In the genomic region with DNA sequence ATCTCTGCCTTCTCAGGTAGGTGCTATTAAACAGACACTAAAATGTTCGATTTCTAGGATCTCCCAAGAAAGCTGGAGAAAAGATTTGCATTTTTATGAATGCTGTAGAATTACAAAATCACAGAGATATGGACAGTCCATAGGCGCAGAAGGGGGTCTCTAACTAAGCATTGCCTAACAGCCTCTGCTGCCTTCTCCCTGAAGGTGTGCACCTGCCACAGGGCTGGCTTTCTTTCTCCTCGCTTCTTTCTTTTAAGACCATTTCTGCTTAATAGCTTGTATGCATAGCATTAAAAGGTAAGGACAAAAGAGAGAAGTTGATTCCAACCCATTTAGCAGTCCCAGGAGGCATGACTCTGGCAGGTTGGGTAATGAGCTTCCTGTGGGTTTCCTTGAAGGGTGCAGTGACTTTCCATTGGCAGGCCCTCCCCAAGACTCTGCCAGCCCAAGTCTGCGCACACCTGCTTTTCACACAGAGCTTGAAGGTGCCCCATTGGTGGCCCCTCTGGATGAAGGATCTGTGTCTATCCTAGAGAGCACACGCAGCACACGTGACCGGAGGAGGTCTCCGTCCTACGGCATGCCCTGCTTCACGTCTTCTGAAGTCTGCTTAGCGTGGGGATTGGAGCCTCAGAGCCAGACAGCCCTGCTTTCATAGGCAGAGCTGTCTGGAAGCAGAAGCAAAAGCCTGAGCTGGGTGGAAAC, we compare ENCODE assay signal across 11 mouse cellular contexts.
DNase-seq lines count a peak whose midpoint lies in the region; ATAC-seq and TF ChIP-seq lines count a peak whose summit lies in the region.
"Had no signal": no experiment of that assay in that cellular context is flagged by ENCODE, and none has a peak within 500 bp of the region (broad histone marks: within the 10 kb centered on the region; RNA-seq: fewer than 3 reads in every experiment).

No protein-coding gene starts in this region.

- peak; percentile 31 for DNase-seq in adrenal gland, postnatal 14 days
- DNase-seq in adrenal gland, adult (ENCODE audit: inconsistent age in 2 of 2, low spot score in 1 of 2), result no peak
- no peak for DNase-seq in midbrain, embryonic 10.5 days (ENCODE audit: low spot score)
- no peak for DNase-seq in hindbrain, postnatal 0 days (ENCODE audit: low spot score)
- DNase-seq in thymus, postnatal 0 days (ENCODE audit: low spot score), result peak; percentile 68
- no peak for DNase-seq in lung, adult 2 months
- DNase-seq in kidney, postnatal 14 days, result no peak
- DNase-seq: heart, postnatal 4 days had no signal

- TF ChIP-seq CTCF in hindbrain, postnatal 0 days (IDR thresholded peaks at IDR 0.05; ENCODE audit: low read depth), result no peak
- no peak for TF ChIP-seq CTCF in lung, adult 2 months (IDR thresholded peaks at IDR 0.05; ENCODE audit: insufficient read depth, low read length)

- H3K27ac ChIP-seq in midbrain, embryonic 12.5 days (replicated peaks), result 0 out of 2 replicates have a peak overlapping the region, but pooled peaks have one; percentile 5
- no peak overlapping the region for H3K27ac ChIP-seq in midbrain, embryonic 10.5 days (replicated peaks)
- peak overlapping the region; percentile 46; the same call in 1 of the 2 replicates for H3K27ac ChIP-seq in hindbrain, postnatal 0 days
- H3K27ac ChIP-seq: liver, embryonic 15.5 days; neural tube, embryonic 12.5 days had no signal

- H3K27me3 ChIP-seq in midbrain, embryonic 12.5 days, result no peaks in the 10 kb centered on the region
- no peaks in the 10 kb centered on the region for H3K27me3 ChIP-seq in midbrain, embryonic 10.5 days (ENCODE audit: low read depth, poor library complexity, severe bottlenecking)
- no peaks in the 10 kb centered on the region for H3K27me3 ChIP-seq in hindbrain, postnatal 0 days (ENCODE audit: insufficient read depth, low read length)
- H3K27me3 ChIP-seq: neural tube, embryonic 12.5 days had no signal

- H3K36me3 ChIP-seq in midbrain, embryonic 12.5 days, result no peaks in the 10 kb centered on the region
- no peaks in the 10 kb centered on the region for H3K36me3 ChIP-seq in midbrain, embryonic 10.5 days
- no peaks in the 10 kb centered on the region for H3K36me3 ChIP-seq in hindbrain, postnatal 0 days (ENCODE audit: insufficient read depth, low read length)
- H3K36me3 ChIP-seq: liver, embryonic 15.5 days; neural tube, embryonic 12.5 days had no signal

- ATAC-seq in midbrain, embryonic 12.5 days (ENCODE audit: low FRiP score, low read depth), result no peak
- peak; percentile 60; the same call in 1 of the 2 replicates for ATAC-seq in hindbrain, postnatal 0 days

- H3K9ac ChIP-seq in midbrain, embryonic 12.5 days (replicated peaks), result no peak overlapping the region
- no peak overlapping the region for H3K9ac ChIP-seq in hindbrain, postnatal 0 days (replicated peaks; ENCODE audit: low read length)
- H3K9ac ChIP-seq: liver, embryonic 15.5 days; neural tube, embryonic 12.5 days had no signal

- no peaks in the 10 kb centered on the region for H3K9me3 ChIP-seq in midbrain, embryonic 12.5 days
- H3K9me3 ChIP-seq in midbrain, embryonic 10.5 days (replicated peaks), result no peaks in the 10 kb centered on the region
- no peaks in the 10 kb centered on the region for H3K9me3 ChIP-seq in hindbrain, postnatal 0 days (ENCODE audit: low read length)
- H3K9me3 ChIP-seq: liver, embryonic 15.5 days; neural tube, embryonic 12.5 days had no signal

- WGBS in midbrain, embryonic 12.5 days, result 84% methylated on average over 11 of the region's 11 CpGs
- 87% methylated on average over 11 of the region's 11 CpGs for WGBS in midbrain, embryonic 10.5 days
- 61% methylated on average over 11 of the region's 11 CpGs for WGBS in hindbrain, postnatal 0 days
- 80% methylated on average over 11 of the region's 11 CpGs for WGBS in lung, adult 2 months

- H3K4me1 ChIP-seq in midbrain, embryonic 12.5 days, result peaks cover 9% of the 10 kb centered on the region
- H3K4me1 ChIP-seq in midbrain, embryonic 10.5 days, result peaks cover 2% of the 10 kb centered on the region; the same call in 1 of the 2 replicates
- H3K4me1 ChIP-seq in hindbrain, postnatal 0 days (ENCODE audit: insufficient read depth, low read length), result peaks cover 9% of the 10 kb centered on the region; the same call in 1 of the 2 replicates
- no peaks in the 10 kb centered on the region for H3K4me1 ChIP-seq in lung, adult 2 months (ENCODE audit: control insufficient read depth, insufficient read depth, low read length)
- H3K4me1 ChIP-seq: neural tube, embryonic 12.5 days had no signal

- no peak overlapping the region for H3K4me2 ChIP-seq in midbrain, embryonic 12.5 days (replicated peaks)
- no peak overlapping the region for H3K4me2 ChIP-seq in hindbrain, postnatal 0 days (ENCODE audit: low read depth, low read length)
- H3K4me2 ChIP-seq: liver, embryonic 15.5 days; neural tube, embryonic 12.5 days had no signal

- no peak overlapping the region for H3K4me3 ChIP-seq in midbrain, embryonic 12.5 days
- no peak overlapping the region for H3K4me3 ChIP-seq in midbrain, embryonic 10.5 days
- H3K4me3 ChIP-seq in hindbrain, postnatal 0 days (ENCODE audit: low read length), result no peak overlapping the region
- H3K4me3 ChIP-seq in lung, adult 2 months (replicated peaks; ENCODE audit: extremely low read depth, low read depth, low read length), result no peak overlapping the region
- H3K4me3 ChIP-seq: liver, embryonic 15.5 days; neural tube, embryonic 12.5 days had no signal

- TF ChIP-seq POLR2A in lung, adult 2 months (IDR thresholded peaks at IDR 0.05; ENCODE audit: borderline replicate concordance, extremely low read depth, low read depth, low read length), result no peak

Comparison
In these comparisons a context has a peak if more than half of its experiments do, and no peak if none do; other contexts are left out.
1. DNase-seq: peak in adrenal gland, postnatal 14 days (single experiment) and thymus, postnatal 0 days (single experiment); none in adrenal gland, adult (0 of 2), midbrain, embryonic 10.5 days (single experiment), hindbrain, postnatal 0 days (single experiment), lung, adult 2 months (single experiment) and kidney, postnatal 14 days (single experiment).